Mouse (Mus musculus): ENCODE data around the gene Eef1akmt2.

Gene Eef1akmt2

DNA sequence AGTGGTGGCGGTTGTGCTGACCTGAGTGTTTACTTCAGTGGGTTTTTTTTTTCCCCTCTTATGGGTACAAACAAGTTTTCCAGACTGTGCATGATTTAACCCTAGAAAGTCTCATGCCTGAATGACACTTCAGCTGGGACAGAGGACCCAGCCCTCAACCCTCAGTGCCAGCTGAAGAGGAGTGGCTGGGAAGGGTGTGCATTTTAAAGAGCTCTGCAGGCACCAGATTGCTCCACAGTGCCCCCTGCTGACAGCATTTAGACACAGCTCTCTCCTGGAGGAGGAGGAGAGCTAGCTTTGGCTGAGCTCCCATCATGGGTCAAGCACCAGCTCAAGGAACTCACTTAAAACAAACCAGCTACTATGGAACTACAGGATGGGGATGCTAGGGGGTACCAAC, 41.6 kb downstream of the Eef1akmt2 start:
- DNase-seq (ENCODE audit: low spot score in 2 of 2), result peak; percentile 92 to 93

DNA sequence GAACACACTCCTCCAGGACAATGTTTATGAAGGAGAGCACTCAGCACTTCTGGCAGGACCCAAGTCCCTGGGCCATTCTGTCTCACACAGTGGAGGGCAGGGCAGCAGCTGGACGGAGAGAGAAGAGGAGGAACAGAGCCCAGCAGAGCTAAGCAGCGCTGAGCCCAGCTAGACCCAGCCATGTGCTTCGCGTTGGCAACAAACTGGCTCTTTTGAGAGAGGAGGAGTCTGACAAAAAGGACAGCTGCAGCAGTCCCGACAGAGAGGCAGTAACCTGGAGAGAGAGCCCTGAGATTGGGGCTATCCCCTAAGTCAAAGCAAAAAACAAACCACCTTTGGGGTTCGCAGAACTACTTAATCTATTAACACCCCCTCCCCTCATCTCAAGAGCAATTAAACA, 42.1 kb downstream of the Eef1akmt2 start:
- DNase-seq (ENCODE audit: low spot score in 2 of 2), result no peak

DNA sequence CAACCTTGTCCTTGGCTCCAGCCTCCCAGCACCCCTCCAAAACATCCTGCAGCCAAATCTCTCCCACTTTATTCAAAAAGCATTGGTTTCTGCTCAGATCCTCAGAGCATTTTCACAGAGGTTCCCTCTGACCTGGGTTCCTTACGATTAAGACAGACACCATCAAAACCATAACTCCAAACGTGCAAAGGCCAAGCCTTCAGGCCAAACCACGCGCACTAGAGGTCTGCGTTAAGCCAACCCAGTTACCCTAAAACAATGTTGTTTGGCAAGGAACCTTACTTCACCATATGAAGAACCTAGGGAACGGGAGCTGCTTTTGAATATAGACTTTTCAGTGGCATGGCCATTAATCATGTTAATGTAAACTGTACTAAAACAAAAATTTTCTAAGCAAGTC, 42.8 kb downstream of the Eef1akmt2 start:
- no peak for DNase-seq (ENCODE audit: low spot score in 2 of 2)

DNA sequence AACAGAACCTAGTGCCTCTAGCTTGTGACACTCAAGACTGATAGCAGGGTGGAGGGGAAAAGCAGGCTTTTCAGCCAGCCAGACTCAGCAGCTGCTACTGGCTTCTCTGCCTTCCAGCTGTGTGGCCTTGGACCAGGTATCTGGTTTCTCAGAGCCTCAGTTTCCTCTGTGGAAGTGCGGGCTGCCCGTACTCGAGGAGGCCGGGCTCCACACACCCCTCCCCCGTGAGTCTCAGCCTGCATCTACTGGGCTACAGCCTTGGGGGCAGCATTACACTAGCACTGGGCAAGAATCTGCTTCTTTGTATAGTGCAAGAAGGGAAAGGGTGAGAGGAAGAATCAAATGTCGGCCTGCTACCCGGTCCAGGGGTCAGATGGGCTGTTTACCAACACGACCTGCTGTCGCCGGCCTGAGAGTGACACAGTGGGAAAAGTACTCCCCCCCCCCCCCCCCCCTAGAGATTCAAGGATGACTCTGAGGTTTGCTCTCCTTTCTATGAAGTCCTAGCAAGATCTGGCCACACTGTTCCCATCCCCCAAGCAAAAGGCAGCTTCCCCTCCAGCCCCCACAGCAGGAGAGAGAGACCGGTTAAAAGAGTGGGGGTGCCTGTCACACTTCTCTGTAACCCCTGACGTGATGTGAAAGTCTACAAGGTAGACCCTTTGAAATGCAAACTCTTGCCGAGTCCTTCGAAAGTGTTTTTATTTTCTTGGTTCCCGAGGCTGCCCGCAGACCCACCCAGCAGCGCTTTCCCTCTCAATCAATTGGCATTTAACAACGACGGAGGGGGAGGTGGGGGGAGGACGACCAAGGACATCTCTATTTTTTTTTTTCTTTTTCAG, 43.4 kb downstream of the Eef1akmt2 start:
- no peak for DNase-seq (ENCODE audit: low spot score in 2 of 2)

DNA sequence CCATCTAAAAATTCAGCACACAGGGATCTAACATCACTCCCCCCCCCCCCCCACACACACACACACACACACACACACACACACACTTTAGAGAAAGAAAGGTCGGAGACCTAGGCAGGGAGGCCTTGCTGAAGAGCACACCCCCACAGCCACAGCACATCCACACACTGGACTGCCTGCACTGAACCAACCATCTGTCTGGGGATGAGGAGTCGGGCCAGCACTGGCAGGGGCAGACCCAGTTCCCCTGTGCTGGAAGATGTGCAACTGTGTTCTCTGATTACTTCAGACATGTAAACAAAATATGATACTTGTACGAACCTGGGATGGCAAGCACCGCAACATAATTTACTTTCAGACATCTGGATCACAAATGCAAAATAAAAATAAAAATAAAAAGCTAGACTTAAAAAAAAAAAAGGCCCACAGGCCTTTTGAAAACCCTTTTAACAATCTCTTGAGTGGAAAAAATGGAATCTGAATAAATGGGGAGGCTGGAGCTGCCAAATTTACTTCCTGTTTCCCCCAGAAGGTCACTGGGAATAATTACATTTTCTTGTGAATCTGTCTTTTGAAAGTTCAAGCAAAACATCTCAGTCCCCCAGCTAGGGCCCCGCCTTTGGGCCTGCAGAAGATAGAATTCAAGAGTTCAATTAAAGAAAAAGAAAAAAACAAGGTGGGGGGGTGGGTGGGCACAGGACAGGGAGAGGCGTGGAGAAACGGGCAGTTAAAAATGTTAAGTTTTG, 44.2 kb downstream of the Eef1akmt2 start:
- no peak for DNase-seq (ENCODE audit: low spot score in 2 of 2)

DNA sequence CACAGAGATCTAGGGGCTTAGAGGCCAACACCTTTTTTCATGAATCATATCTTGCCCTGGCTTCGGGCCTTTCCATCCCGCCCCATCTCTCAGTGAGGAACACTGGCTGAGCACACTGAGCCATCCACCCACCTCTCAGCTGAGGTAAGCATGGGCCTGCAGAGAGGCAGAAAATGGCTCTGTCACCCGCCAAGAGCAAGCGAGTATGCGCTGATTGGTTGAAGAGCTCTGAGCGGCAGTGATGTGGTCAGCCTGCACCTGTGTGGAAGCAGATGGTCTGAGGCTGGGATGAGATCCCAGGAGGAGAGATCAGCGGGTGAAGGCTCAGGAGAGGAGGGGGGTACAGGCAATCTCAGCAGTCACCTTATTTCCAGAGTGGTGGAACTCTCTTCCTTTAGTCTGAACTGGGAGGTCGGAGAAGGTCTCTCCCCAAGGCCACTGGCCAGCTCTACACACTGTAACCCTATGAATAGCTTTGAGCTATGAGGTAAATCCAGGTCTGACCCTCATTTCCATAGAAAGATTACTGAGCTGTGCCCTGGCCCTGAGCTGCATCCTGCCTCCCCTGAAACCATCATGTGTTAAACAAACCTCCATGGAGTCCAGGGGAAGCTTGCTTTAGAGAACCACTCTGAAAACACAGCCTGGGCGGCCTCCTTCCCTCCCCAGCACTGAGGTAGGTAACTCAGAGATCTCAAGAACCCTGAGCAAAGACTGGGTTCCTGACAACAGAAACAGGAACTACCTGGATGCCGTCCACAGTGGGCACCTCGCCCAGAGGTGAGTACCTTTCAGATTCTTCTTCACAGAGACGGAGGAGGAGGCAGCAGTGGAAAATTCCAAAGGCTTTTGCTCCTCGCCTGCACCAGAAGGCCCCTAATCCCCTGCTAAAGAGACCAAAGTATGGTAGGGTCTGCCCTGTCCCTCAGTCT, 45.3 kb downstream of the Eef1akmt2 start:
- no peak for DNase-seq (ENCODE audit: low spot score in 2 of 2)

DNA sequence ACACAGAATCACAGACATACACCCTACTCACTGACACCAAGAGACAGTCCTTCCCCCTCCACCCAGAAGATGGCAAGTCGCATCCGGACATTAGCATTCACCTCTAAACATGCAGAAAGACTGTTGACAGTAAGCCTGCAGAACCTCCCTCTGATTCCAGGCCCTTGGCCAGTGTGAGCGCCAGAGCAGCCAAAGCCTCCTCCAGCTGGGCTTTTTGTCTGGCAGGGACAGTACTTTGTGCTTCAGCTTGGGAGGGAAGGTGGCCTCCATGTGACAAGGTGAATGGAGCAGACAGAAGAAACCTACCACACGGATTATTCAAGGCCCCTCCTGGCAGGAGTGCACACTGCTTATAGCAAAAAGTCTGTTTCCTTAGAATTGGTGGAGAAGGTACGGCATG, 46.2 kb downstream of the Eef1akmt2 start:
- DNase-seq (ENCODE audit: low spot score in 2 of 2), result no peak

DNA sequence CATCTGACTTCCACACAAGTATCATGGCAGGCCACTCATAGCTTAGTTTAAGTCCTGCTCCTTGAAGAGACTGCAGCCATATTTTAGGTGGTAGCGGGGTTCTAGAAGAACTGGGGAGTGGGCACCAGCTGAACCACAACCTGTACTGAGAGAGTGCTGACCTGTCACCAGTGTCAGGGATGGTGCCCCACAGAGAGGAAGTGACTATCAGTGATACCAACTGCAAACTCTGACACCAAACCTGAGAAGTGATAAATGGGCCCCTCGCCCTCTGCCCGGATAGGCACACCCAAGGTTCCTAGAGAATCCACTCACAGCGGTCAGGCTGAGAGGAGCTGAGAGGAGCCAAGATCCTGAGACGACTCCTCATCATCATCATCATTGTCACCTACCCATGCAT, 47.5 kb downstream of the Eef1akmt2 start:
- DNase-seq (ENCODE audit: low spot score in 2 of 2), result no peak

DNA sequence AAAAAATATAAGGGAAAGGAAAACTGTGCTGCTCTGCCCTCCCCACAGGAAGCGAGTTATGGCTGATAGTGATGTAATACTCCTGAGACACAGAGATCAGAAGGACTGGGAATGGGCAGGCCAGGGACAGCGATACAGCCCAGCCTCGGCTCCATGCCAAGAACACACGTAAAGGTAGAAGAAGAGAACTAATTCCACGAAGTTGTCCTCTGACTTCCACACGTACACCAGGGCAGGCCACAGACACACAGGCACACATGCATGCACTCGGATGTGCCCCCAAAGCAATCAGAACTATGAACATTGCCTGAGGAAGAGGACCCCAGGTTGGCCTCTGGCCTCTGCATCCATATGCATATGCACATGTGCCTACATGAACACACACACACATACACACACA, 48.0 kb downstream of the Eef1akmt2 start:
- DNase-seq (ENCODE audit: low spot score in 2 of 2), result no peak

DNA sequence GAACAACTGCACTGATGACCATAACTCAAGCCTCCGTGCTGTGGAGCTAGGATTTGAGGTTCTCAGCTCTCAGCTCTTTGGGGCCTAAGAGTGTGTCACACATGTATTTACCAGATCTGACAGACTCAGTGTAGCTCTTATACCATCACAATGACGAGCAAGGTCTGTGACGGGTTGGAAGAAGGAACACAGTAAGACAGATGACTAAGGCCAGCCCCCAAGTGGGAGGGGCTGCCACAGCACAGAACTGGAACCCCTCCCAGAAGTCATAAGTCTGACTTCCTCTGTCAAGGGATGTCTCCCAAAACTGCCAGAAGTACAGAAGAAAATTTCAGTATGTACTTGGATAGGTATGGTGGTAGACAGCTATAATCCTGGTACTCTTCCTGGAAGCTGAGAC, 48.5 kb downstream of the Eef1akmt2 start:
- DNase-seq (ENCODE audit: low spot score in 2 of 2), result no peak

DNA sequence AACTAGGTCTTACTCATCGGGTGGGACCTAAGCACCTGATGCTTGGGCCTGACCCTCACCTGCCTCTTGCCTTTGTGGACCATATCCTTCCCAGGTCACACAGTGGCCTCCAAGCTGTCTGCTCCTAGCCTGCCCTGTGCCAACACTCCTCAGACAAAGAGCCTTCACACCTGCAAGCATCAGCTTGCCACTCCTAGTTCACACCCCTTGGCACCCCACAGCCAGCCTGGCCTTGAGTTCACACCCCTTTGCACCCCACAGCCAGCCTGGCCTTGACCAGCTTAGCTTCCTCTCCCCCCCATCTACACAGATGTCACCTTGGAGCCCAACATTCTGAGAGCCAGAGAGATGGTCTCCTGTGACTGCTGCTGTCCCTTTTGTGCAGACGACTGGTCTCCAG, 49.1 kb downstream of the Eef1akmt2 start:
- DNase-seq (ENCODE audit: low spot score in 2 of 2), result no peak

DNA sequence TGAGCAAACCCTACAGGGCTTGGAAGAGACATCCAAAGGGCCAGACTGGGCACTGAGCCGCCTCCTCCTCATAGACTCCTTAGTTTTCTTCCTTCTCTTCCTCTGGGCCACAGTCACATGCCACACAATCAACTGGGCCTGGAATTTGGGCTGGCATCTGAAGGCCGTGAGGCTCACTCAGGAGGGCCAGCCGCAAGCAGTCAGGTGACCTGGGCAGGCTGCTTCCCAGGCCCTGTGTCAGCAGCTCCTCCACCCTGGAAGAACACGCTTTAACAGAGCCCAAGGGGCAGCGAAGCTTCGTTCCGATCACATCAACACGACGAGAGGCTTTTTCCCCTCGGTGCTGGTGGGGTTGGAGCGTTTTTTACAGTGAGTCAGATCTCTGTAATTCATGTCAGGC, 49.8 kb downstream of the Eef1akmt2 start:
- DNase-seq (ENCODE audit: low spot score in 2 of 2), result no peak

DNA sequence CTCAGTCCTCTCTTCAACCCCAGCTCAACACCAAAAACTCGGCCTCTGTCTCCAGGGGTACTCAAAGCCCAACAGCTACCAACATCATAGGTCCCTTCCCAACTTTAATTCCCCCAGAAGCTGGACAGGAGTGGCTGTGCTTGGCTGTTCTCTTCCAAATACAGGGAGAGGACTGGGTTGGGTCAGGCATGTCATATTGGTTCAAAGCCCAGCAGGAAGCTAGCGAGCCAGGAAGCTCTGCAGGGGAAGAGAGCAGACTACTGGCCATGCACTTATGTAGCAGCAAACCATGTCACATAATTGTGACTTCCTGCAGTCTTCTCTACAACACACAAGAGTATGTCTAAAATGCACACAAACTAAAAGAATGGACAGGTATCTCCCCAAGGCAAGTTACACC, 50.4 kb downstream of the Eef1akmt2 start:
- DNase-seq (ENCODE audit: low spot score in 2 of 2), result no peak

DNA sequence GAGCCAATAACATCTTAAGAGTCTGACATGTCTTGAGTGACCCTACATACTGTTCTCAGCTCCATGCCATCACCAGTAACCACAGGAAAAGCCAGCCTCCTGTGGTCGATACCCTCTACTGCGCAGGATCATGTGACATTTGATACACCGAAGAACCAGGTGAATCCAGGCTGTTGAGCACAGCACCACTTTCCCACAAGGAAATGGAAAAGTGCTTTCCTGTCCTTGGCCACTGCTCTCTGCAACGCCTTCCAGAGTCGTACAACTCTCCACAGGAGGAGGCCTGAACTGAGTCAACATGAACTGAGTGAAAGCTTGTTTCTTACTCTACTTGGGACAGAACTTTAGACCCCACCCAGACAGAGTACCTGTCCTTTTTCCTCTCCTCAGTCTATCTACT, 51.0 kb downstream of the Eef1akmt2 start:
- no peak for DNase-seq (ENCODE audit: low spot score in 2 of 2)

DNA sequence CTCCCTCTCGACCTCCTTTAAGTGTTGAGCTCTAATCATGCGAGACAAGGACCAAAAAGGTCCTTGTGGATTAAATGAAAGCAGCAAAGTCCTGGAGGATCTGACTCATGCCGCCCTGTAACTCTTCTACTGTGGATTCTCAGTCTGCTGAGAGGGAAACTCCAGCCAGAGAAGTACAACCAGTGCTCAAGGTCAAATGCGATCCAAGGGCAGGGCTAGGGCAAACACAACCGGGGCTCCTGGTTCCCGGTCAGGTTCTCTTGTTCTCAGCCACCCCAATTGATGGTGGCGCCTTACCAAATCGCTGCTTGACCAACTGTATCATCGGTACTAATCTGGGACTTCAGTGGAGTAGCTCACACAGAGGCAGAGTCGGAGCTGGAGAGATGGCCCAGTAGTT, 51.6 kb downstream of the Eef1akmt2 start:
- no peak for DNase-seq (ENCODE audit: low spot score in 2 of 2)

DNA sequence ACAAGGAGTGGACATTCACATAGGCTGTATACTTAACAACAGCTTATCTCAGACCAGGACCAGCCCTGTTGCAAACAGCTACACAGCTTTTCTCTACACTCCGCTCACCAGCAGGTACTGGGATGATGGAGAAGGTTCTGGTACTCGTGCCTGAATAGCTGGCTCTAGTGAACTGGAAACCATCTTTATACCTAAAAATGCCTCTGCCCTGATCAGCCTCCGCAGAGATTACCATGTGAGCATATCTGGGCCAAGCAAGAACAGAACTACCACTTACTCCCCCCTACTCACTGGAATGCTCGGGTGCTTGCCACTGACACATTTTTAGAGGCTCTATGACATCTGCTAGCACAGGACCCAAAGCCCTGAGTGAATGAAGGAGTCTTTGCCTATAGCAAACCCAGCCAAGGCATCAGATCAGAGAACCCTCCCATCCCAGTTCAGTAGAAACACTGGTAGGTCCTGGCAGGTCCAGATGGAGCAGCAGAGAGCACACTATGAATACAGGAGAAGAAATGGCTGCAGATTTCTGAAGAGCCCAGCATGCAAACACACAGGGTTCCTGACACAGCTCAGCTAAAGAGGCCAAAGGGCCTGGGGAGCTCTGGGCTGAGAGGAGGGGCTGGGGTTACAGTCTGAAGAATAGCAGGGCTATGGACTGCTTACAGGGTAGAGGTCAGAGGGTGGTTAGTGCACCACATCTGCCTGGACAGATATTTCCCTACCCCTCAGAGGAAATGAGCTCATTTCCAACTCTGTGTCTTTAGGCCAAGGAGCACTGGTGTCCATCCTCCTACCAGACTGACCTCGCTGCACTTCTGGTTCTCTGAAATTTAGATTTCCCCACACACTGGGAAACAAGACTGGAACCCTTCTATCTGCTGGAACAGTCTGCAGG, 53.1 kb downstream of the Eef1akmt2 start:
- DNase-seq (ENCODE audit: low spot score in 2 of 2), result no peak

DNA sequence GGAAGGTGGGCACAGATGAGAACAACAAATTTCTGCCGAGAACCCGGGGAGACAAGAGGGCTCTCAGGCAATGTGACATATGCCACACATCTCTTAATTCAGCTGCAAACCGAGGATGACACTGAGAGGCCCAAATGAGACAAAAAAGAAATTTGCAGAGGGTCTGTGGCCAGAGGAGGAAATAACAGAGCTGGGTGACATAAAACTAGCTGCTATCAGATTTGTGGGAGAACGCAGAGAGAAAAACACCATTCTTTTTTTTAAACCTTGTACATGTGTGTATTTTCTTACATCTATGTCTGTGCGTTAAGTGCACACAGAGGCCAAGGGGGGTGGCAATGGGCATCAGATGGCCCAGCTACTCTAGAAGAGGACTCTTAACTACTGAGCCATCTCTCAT, 57.3 kb downstream of the Eef1akmt2 start:
- no peak for DNase-seq (ENCODE audit: low spot score in 2 of 2)

DNA sequence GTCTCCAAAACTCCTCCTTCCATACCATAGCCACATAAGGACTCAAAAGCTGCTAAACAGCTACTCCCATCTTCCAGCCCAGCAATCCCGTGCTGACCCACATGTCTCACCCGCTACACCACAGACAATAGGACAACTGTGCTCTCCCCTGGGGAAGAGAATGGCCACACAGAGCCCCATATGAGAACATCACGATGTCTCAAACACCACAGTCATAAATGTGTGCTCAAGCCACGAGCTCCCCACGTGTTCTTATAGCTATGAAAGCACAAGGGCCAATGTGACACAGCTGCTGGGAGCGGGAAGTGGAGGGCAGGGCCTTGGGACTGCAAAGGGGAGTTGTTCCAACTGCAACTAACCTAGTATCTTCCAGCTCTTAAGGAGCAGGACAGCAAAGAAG, 59.0 kb downstream of the Eef1akmt2 start:
- DNase-seq (ENCODE audit: low spot score in 2 of 2), result no peak

DNA sequence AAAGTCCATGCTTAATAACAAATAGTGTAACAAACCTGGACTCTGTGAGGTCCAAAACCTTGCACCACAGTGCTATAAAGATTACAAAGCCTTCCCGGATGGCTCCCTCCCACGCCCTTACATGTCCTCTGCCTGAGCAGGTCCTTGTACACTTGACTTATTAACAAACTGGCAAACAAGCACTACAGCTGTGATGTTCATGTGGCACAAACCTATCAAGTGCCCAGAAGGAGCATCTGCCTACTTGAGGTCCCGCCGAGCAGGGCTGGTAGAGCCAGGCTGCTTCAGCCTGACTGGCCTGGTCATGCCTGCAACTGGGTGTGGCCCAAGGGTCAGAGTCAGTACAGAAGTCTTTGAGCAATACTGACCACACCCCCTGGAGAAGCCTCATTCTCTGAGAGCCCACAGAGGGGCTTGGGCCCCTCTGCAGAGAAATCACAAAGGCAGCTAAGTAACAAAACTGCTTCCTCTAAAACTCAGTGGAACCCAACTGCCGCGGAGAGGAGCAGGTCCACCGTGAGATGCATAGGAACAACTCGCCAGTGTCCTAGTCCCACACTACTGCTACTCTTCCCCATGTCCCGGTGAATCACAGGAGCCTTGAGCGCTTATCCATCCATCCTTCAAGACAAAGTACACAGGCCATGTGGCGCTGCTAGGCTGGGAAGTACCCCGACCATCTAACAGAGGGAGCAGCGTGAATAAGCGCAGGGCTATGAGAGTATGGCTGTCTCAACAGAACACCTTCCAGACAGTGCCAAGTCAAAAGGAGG, 61.8 kb downstream of the Eef1akmt2 start:
- no peak for DNase-seq (ENCODE audit: low spot score in 2 of 2)

DNA sequence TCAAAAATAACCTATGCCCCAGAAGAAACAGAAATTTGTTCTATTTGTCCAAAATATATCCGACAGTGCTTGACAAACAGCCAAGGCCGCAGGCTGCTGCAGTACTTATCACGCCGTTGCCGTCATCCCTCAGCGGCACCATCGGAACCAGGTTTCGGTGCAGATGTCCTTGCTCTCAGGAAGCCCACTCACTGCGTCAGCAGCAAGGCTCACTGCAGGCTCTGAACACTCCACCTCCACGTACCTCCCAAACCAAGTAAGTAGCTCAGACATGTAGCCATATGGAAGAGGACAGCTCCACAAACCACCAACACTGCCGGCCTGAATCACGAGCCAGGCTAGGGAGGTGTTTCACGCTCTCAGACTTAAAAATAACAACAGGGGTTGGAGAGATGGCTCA, 63.6 kb downstream of the Eef1akmt2 start:
- DNase-seq (ENCODE audit: low spot score in 2 of 2), result no peak
